Mouse (Mus musculus) liver, embryonic 12.5 days (tissue): ENCODE measurements around the gene Calcrl. TPM values are rescaled to one million over a fixed set of nuclear protein-coding genes. Genes with fewer than 3 reads are reported as not detected.

Experiments
- ATAC-seq: fragments of 200-750 bp; cut with Nextera tagmentation; 2 replicates; pipeline ENCODE4 v1.8.0; 2017; ENCODE audit warnings: moderate number of reproducible peaks, mild to moderate bottlenecking, moderate library complexity
- H3K27ac ChIP-seq: fragments of 300-500 bp; sonication (generic); 2 replicates; pipeline ENCODE4 v1.5.1; 2016; ENCODE audit warnings: mild to moderate bottlenecking
- H3K27me3 ChIP-seq: fragments of 300-500 bp; sonication (generic); replicated peaks from 2 replicates; pipeline ENCODE4 v1.6.1; 2016; ENCODE audit warnings: mild to moderate bottlenecking, moderate library complexity
- H3K36me3 ChIP-seq: fragments of 300-500 bp; sonication (generic); 2 replicates; pipeline ENCODE4 v1.6.1; 2016; ENCODE audit warnings: mild to moderate bottlenecking, moderate library complexity
- H3K4me1 ChIP-seq: fragments of 300-500 bp; sonication (generic); 2 replicates; pipeline ENCODE4 v1.6.1; 2016
- H3K4me2 ChIP-seq: fragments of 300-500 bp; sonication (generic); 2 replicates; pipeline ENCODE4 v1.6.1; 2016; ENCODE audit warnings: mild to moderate bottlenecking, moderate library complexity
- H3K4me3 ChIP-seq: fragments of 300-500 bp; sonication (generic); 2 replicates; pipeline ENCODE4 v1.5.1; 2016; ENCODE audit warnings: mild to moderate bottlenecking, moderate library complexity
- H3K9ac ChIP-seq: fragments of 300-500 bp; sonication (generic); 2 replicates; pipeline ENCODE4 v1.6.1; 2016; ENCODE audit warnings: mild to moderate bottlenecking, moderate library complexity
- H3K9me3 ChIP-seq: fragments of 300-500 bp; sonication (generic); replicated peaks from 2 replicates; pipeline ENCODE4 v1.6.1; 2016; ENCODE audit warnings: mild to moderate bottlenecking, moderate library complexity
- WGBS: fragments of 180-500 bp; shearing (Covaris S2); methylation state at CpG from one replicate; pipeline ENCODE4 v1.1.7; 2016; ENCODE audit not compliant: insufficient replicate concordance; 5-methylcytosine and 5-hydroxymethylcytosine counted together
- polyA plus RNA-seq: library from polyadenylated mRNA; unstranded; fragments of >200 nt; fragmentation: Nextera tagmentation; extraction: Ambion mirVana; gene quantifications from 2 replicates; pipeline ENCODE4 v1.2.1, GENCODE M21; 2016

Calcrl gene
- 22.1 and 24.6 TPM in 2 replicates for polyA plus RNA-seq

DNA sequence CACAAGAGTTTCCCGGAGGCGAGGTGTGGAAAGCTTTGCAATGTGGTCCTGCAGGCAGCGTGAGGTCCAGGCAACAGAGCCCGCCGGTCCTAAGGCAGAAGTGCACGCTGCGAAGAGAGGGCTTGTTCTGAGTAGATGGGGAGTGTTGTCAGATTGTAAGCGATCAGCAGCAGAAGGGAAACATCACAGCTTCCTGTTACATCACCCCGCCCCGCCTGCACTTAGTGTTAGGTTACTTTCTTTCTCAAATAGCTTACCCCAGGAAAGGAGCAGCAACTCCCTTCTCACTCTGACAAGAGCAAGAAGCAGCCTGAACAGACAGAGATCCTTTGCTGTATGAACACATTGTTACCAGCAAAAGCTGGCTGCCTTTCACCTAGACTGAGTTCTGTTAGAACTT lies at the start of gene Calcrl:
TSS of gene Calcrl (minus strand) at position 274 of the 400 bp plus-strand sequence.
- no peaks in the 10 kb centered on the region for H3K36me3 ChIP-seq

DNA sequence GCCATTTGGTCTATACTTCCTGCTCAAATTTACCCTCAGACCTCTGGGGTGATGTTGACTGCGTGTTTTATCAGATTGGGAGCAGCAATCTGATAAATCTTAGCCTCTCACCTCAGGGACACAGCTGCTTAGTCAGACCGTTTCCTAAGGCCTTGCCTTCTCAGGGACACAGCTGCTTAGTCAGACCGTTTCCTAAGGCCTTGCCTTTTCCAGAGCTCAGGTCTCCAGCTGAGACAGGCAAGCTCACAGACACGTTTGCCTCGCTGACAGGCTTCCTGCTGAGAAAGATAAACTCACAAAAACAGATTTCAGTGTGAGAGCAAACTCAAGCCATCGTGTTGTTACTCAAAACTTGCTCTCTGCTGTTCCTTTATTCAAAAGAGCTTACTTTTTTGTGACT lies 49.4 kb upstream of the Calcrl start:
- Histone ChIP-seq H3K4me3 (no peak overlapping the region), H3K27ac (0 out of 2 replicates have a peak overlapping the region, but pooled peaks have one; percentile 6), H3K9me3 (no peaks in the 10 kb centered on the region), H3K27me3 (no peaks in the 10 kb centered on the region), H3K9ac (no peak overlapping the region), H3K4me1 (peaks cover 32% of the 10 kb centered on the region), H3K4me2 (no peak overlapping the region), H3K36me3 (peaks cover 4% of the 10 kb centered on the region; the same call in 1 of the 2 replicates)
- no peak for ATAC-seq
- 17% methylated on average over 6 of the region's 6 CpGs for WGBS

More for the DNA sequence above, at the start of gene Calcrl:
- peak within 1 kb of the TSS; percentile 69 for H3K4me2 ChIP-seq
- peak within 1 kb of the TSS; percentile 59 for H3K9ac ChIP-seq
- H3K4me3 ChIP-seq = peak within 1 kb of the TSS; percentile 54
- under 1% methylated on average over 10 of the region's 10 CpGs for WGBS
- H3K27ac ChIP-seq = peak within 1 kb of the TSS; percentile 57
- H3K9me3 ChIP-seq = no peaks in the 10 kb centered on the region
- H3K4me1 ChIP-seq = peaks cover 12% of the 10 kb centered on the region; the same call in 1 of the 2 replicates
- peak; percentile 90 for ATAC-seq
- H3K27me3 ChIP-seq = no peaks in the 10 kb centered on the region

DNA sequence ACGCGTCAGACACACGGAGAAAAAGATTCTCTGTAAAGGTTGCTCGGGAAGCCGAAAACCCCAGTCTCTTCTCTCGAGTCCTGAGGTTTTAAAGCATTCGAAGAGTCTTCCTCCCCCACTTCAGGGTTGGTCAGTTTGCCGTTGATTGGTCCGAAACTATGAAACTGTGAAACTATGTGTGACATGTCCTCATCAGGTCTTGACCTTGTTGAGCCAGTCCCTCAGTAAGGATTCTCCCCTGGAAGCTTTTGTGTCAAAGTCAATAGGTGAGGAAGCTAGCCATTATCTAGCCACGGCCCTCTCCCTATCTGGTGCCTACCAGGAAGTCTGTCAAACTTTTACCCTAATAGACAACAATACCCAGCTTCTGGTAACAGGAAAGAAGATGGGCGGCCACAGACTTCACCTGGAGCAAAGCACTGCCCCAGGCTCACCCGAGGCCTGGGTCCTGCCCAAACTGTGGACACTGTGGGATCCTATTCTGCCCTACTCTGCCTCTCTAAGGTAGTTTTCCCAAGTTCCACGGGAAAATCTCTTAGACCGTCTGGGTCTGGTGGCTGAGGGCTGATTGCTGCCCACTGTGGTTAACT lies 48.8 kb upstream of the Calcrl start:
- H3K9ac ChIP-seq = no peak overlapping the region
- peaks cover 32% of the 10 kb centered on the region for H3K4me1 ChIP-seq
- no peaks in the 10 kb centered on the region for H3K9me3 ChIP-seq
- H3K4me2 ChIP-seq = no peak overlapping the region
- H3K27me3 ChIP-seq = no peaks in the 10 kb centered on the region
- peaks cover 7% of the 10 kb centered on the region for H3K36me3 ChIP-seq
- no peak overlapping the region for H3K4me3 ChIP-seq
- ATAC-seq = no peak
- H3K27ac ChIP-seq = 0 out of 2 replicates have a peak overlapping the region, but pooled peaks have one; percentile 6
- 68% methylated on average over 14 of the region's 14 CpGs for WGBS

DNA sequence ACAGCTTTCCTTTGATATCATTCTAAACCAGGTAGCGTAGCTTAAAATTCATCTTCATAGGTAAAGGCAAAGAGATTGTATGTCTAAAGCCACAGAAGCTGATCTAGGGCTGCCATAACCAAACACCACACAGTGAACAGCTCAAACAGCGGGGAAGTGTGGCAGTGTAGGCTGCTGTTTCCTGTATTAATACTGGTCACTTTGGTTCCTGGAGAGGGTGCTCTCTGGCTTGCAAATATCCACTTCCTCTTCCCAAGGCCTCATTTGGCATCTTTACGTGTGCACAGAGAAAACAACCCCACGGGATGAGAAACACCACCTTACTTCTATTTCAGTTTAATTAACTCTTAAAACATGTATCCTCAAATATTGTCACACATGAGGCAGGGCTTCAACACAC lies 42.2 kb upstream of the Calcrl start:
- Histone ChIP-seq H3K4me2 (no peak overlapping the region), H3K27me3 (no peaks in the 10 kb centered on the region), H3K27ac (no peak overlapping the region), H3K4me1 (peaks cover 8% of the 10 kb centered on the region; the same call in 1 of the 2 replicates), H3K36me3 (peaks cover 6% of the 10 kb centered on the region), H3K9ac (no peak overlapping the region), H3K9me3 (no peaks in the 10 kb centered on the region), H3K4me3 (no peak overlapping the region)
- 64% methylated on average over 4 of the region's 4 CpGs for WGBS
- ATAC-seq = no peak

DNA sequence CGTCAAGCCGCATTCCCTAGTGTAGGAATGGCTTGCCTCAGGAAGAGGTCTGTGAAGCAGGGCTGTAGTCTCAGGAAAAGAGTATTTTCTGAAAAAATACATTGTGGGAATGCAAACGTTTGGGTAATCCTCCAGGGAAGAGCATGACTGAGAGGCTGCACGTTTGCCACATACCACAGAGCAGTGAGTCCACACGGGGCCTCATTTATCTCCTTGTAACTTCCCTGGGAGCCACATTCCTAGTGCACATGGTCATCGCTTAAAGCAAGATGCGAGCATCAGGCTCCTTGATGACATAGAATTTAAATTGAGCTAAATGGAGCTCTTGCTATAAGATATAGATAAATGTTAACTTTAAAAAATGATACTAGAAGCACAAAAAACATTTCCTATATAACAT lies 39.7 kb upstream of the Calcrl start:
- Histone ChIP-seq H3K4me2 (no peak overlapping the region), H3K36me3 (peaks cover 6% of the 10 kb centered on the region), H3K9ac (no peak overlapping the region), H3K27ac (no peak overlapping the region), H3K9me3 (no peaks in the 10 kb centered on the region), H3K4me3 (no peak overlapping the region), H3K27me3 (no peaks in the 10 kb centered on the region), H3K4me1 (peaks cover 9% of the 10 kb centered on the region)
- ATAC-seq = no peak
- 41% methylated on average over 7 of the region's 7 CpGs for WGBS

DNA sequence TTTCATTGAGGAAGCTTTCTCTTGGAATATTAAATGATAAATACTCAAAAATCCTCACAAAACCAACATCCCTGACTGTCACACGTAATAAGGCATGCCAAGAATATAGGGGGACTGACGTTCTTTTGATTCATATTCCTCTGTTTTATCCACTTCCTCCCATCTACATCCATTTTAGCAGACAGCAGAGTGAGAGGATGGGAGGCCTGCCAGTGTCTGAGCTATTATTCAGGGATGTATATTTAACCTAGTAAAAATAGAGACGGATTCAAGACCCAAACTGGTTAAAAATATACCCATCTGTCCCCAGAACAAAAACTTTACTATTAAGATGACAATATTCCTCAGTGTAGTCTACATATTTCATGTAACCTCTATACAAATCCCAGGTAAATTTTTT lies 37.2 kb upstream of the Calcrl start:
- no peak for ATAC-seq
- no peaks in the 10 kb centered on the region for H3K9me3 ChIP-seq
- H3K27ac ChIP-seq = no peak overlapping the region
- no peak overlapping the region for H3K4me2 ChIP-seq
- no peaks in the 10 kb centered on the region for H3K27me3 ChIP-seq
- WGBS = 71% methylated on average over 3 of the region's 3 CpGs
- no peak overlapping the region for H3K9ac ChIP-seq
- no peaks in the 10 kb centered on the region for H3K36me3 ChIP-seq
- H3K4me1 ChIP-seq = peaks cover 25% of the 10 kb centered on the region
- no peak overlapping the region for H3K4me3 ChIP-seq

DNA sequence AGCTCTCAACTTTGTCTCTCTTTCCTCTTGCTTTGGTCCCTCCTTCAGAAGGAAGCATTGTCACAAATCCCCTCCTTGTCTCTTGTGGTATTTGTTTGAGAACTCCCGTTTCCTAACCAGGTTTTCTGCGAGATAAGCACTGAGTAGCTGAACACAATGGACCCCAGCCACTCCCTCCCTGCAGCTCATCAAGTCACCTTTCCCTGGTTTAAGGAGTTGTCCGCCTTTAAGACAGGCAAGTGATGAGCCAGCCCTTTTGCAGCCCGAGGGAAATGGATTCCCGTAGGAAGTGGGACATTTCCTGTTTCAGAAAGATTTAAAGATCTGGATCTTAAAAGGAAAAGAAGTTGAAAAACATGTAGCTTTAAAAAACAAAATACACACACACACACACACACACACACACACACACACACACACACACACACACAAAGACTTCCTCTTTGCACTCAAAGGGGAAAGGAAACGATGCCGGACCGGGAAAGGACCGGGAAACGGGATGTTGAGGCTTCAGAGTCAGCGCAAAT lies 34.5 kb upstream of the Calcrl start:
- Histone ChIP-seq H3K27ac (no peak overlapping the region), H3K4me3 (no peak overlapping the region), H3K4me1 (peaks cover 26% of the 10 kb centered on the region), H3K9me3 (no peaks in the 10 kb centered on the region), H3K36me3 (no peaks in the 10 kb centered on the region), H3K4me2 (peak overlapping the region; percentile 20), H3K9ac (no peak overlapping the region), H3K27me3 (no peaks in the 10 kb centered on the region)
- WGBS = 15% methylated on average over 11 of the region's 11 CpGs
- peak; percentile 55; the same call in 1 of the 2 replicates for ATAC-seq

DNA sequence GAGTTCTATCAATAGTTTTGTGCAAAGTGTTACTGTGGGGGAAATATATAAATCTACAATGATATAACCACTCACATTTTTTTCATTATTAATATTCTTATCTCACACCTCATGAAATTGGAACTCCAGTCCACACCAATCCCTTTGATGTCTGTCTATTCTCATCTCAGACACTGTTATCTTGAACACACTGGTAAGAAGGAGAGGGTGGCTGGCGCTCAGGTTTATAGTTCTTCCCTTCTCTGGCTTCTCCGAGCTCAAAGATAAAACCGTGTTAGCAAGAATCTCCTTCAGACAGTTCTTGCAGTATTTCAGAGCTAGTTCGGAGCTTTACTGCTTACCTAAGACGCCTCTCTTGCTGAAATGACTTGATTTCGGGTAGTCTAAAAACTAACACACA lies 32.0 kb upstream of the Calcrl start:
- no peak overlapping the region for H3K4me2 ChIP-seq
- no peaks in the 10 kb centered on the region for H3K27me3 ChIP-seq
- H3K4me3 ChIP-seq = no peak overlapping the region
- no peaks in the 10 kb centered on the region for H3K9me3 ChIP-seq
- peak; percentile 56 for ATAC-seq
- H3K9ac ChIP-seq = no peak overlapping the region
- peaks cover 22% of the 10 kb centered on the region for H3K4me1 ChIP-seq
- no peak overlapping the region for H3K27ac ChIP-seq
- 0 out of 2 replicates have a peak, but pooled peaks cover under 1% of the 10 kb centered on the region for H3K36me3 ChIP-seq
- WGBS = 43% methylated on average over 6 of the region's 6 CpGs

DNA sequence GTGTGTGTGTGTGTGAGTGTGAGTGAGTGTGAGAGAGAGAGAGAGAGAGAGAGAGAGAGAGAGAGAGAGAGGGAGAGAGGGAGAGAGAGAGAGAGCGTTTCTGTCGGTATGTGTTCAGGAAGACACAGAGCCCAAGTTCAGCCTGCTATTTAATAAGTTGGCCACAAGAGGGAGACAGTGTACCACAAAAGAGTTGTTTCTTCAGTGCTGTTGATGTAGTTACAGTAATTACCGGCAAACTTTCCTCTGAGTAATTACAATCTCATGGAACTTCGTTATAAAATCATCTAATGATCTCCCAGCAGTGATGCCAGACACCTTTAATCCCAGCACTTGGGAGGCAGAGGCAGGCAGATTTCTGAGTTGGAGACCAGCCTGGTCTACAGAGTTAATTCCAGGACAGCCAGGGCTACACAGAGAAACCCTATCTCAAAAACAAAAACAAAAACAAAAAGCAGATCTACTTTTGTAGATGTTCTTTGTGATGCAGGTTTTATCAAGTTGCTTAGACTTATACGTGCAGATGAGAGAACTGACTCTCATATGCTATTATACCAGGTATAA lies 30.1 kb upstream of the Calcrl start:
- WGBS = 13% methylated on average over 5 of the region's 5 CpGs
- ATAC-seq = 0 out of 2 replicates have a peak, but pooled peaks have one; percentile 16

DNA sequence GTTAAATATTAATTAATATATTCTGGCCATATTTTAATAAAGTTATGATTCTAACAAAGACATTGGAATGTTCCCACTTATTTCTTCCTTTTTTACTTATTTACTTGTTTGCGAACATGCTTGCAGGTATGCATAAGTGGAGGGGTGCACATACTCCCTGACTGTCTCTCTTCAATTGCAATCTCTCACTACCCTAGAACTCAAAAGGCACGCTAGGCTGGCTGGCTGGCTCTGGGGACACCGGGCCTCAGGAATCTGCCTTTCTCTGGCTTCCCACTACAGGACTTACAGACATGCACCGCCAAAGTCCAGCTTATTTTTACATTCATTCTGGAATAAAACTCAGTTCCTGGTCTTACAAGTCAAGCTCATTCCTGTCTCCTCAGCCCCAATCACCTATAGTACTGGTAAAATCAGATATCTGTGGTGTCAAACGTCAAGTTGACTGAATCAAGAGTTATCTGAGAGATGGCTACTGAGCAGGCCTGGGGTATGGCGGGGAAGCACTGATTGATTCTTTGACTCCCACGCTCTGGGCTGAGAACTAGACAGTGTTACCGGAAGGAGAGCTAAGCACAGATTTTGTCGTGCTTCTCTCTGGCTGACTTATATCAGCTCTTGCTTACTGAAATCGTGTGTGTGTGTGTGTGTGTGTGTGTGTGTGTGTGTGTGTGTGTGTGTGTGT lies 29.5 kb upstream of the Calcrl start:
- 55% methylated on average over 10 of the region's 10 CpGs for WGBS
- no peaks in the 10 kb centered on the region for H3K9me3 ChIP-seq
- 0 out of 2 replicates have a peak, but pooled peaks cover 4% of the 10 kb centered on the region for H3K36me3 ChIP-seq
- no peaks in the 10 kb centered on the region for H3K27me3 ChIP-seq
- no peak overlapping the region for H3K4me3 ChIP-seq
- peaks cover 20% of the 10 kb centered on the region for H3K4me1 ChIP-seq
- H3K4me2 ChIP-seq = no peak overlapping the region
- no peak overlapping the region for H3K9ac ChIP-seq
- peak; percentile 48; the same call in 1 of the 2 replicates for ATAC-seq
- no peak overlapping the region for H3K27ac ChIP-seq

More for the DNA sequence above, 30.1 kb upstream of the Calcrl start:
- H3K4me2 ChIP-seq = no peak overlapping the region
- H3K36me3 ChIP-seq = 0 out of 2 replicates have a peak, but pooled peaks cover 4% of the 10 kb centered on the region
- no peak overlapping the region for H3K27ac ChIP-seq
- no peak overlapping the region for H3K9ac ChIP-seq
- no peaks in the 10 kb centered on the region for H3K9me3 ChIP-seq
- H3K4me1 ChIP-seq = peaks cover 22% of the 10 kb centered on the region
- no peaks in the 10 kb centered on the region for H3K27me3 ChIP-seq
- H3K4me3 ChIP-seq = no peak overlapping the region

DNA sequence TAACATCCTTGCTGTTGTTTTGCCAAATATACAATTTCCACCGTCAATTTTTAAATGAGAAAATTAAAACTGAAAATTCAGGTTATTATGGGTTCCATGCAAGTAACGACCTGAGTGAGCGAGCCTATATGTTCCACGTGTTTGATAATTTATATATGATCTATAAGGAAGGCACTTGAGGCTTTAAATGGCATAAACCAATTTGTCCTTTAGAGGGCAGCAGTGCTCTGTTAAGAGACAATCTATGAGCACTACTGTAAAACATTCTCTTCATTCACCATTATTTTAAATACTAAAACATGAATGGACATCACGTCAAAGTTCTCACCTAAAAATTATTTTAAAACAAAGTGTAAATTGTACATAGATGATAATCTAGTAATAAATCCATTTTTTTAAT lies 28.8 kb upstream of the Calcrl start:
- H3K4me3 ChIP-seq = no peak overlapping the region
- 0 out of 2 replicates have a peak, but pooled peaks cover 4% of the 10 kb centered on the region for H3K36me3 ChIP-seq
- H3K4me1 ChIP-seq = peaks cover 16% of the 10 kb centered on the region; the same call in 1 of the 2 replicates
- no peak for ATAC-seq
- 22% methylated on average over 5 of the region's 5 CpGs for WGBS
- no peaks in the 10 kb centered on the region for H3K27me3 ChIP-seq
- no peaks in the 10 kb centered on the region for H3K9me3 ChIP-seq
- no peak overlapping the region for H3K9ac ChIP-seq
- no peak overlapping the region for H3K27ac ChIP-seq
- H3K4me2 ChIP-seq = no peak overlapping the region

DNA sequence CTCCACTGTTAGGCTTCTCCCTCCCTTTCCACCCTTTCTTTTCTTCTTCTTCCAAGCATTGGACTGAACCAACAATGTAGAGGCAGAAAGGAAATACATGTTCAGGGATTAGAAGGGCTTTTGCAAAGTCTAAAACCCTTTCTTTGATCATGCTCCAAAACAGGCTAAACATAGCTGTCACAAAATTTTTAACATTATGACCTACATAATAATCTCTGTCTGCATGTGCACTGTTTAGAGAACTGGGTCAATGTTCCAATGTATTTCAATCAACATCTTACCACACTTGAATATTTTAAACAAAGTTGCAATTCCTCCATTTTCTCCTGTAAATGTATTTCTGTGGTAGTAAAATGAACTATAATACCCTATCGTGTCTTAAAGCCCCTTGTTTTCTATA lies 20.3 kb upstream of the Calcrl start:
- Histone ChIP-seq H3K36me3 (peaks cover 12% of the 10 kb centered on the region; the same call in 1 of the 2 replicates), H3K27me3 (no peaks in the 10 kb centered on the region), H3K4me2 (no peak overlapping the region), H3K4me1 (no peaks in the 10 kb centered on the region), H3K27ac (no peak overlapping the region), H3K4me3 (no peak overlapping the region), H3K9ac (no peak overlapping the region), H3K9me3 (no peaks in the 10 kb centered on the region)
- 70% methylated on average over 1 of the region's 1 CpGs for WGBS
- ATAC-seq = no peak
